Mouse (Mus musculus) heart, embryonic 15.5 days (tissue): ENCODE results near the gene Arhgef2. TPM values are rescaled to one million over a fixed set of nuclear protein-coding genes. Genes with fewer than 3 reads are reported as not detected.
"Not testable (repeated sequence)": the region's sequence is repeated elsewhere in the genome, so short reads cannot be mapped to it uniquely, and the experiment has no call there.

Experiments used
- ATAC-seq: fragments of 200-750 bp; cut with Nextera tagmentation; replicated peaks from 2 replicates; pipeline ENCODE4 v1.8.0; 2017; ENCODE audit warnings: low read depth, moderate TSS enrichment; ENCODE audit not compliant: insufficient number of reproducible peaks, insufficient read depth, low FRiP score
- H3K27ac ChIP-seq: fragments of 300-500 bp; sonication (generic); 2 replicates; pipeline ENCODE4 v1.5.1; 2015; ENCODE audit warnings: mild to moderate bottlenecking, inconsistent platforms
- H3K27me3 ChIP-seq: fragments of 300-500 bp; sonication (generic); 2 replicates; pipeline ENCODE4 v1.6.1; 2015; ENCODE audit warnings: inconsistent platforms
- H3K36me3 ChIP-seq: fragments of 300-500 bp; sonication (generic); 2 replicates; pipeline ENCODE4 v1.6.1; 2015; ENCODE audit warnings: mild to moderate bottlenecking, inconsistent platforms
- H3K4me1 ChIP-seq: fragments of 300-500 bp; sonication (generic); replicated peaks from 2 replicates; pipeline ENCODE4 v1.6.1; 2015; ENCODE audit warnings: inconsistent platforms
- H3K4me2 ChIP-seq: fragments of 300-500 bp; sonication (generic); 2 replicates; pipeline ENCODE4 v1.6.1; 2015; ENCODE audit warnings: inconsistent platforms, mild to moderate bottlenecking, moderate library complexity
- H3K4me3 ChIP-seq: fragments of 300-500 bp; sonication (generic); 2 replicates; pipeline ENCODE4 v1.5.1; 2015; ENCODE audit warnings: mild to moderate bottlenecking, inconsistent platforms
- H3K9ac ChIP-seq: fragments of 300-500 bp; sonication (generic); 2 replicates; pipeline ENCODE4 v1.6.1; 2015; ENCODE audit warnings: mild to moderate bottlenecking, inconsistent platforms
- H3K9me3 ChIP-seq: fragments of 300-500 bp; sonication (generic); replicated peaks from 2 replicates; pipeline ENCODE4 v1.6.1; 2016; ENCODE audit warnings: inconsistent platforms
- WGBS: fragments of 180-500 bp; shearing (Covaris S2); methylation state at CpG from one replicate; pipeline ENCODE4 v1.1.7; 2015; ENCODE audit warnings: mixed read lengths; 5-methylcytosine and 5-hydroxymethylcytosine counted together
- polyA plus RNA-seq: library from polyadenylated mRNA; unstranded; fragments of >200 nt; fragmentation: Nextera tagmentation; extraction: Ambion mirVana; gene quantifications from 2 replicates; pipeline ENCODE4 v1.2.1, GENCODE M21; 2015

Gene Arhgef2
- polyA plus RNA-seq, 1 experiment from 2014 or later = 72.8 TPM

GRCm38 (mm10) chr3:88591044-88591443 is 14.7 kb upstream of the Arhgef2 start:
- Histone ChIP-seq H3K36me3 (peaks cover 26% of the 10 kb centered on the region), H3K27me3 (no peaks in the 10 kb centered on the region), H3K9ac (no peak overlapping the region), H3K4me2 (no peak overlapping the region), H3K27ac (peak overlapping the region; percentile 1; the same call in 1 of the 2 replicates), H3K4me3 (no peak overlapping the region), H3K9me3 (no peaks in the 10 kb centered on the region), H3K4me1 (peaks cover 34% of the 10 kb centered on the region)
- WGBS = 36% methylated on average over 3 of the region's 3 CpGs
- no peak for ATAC-seq

DNA sequence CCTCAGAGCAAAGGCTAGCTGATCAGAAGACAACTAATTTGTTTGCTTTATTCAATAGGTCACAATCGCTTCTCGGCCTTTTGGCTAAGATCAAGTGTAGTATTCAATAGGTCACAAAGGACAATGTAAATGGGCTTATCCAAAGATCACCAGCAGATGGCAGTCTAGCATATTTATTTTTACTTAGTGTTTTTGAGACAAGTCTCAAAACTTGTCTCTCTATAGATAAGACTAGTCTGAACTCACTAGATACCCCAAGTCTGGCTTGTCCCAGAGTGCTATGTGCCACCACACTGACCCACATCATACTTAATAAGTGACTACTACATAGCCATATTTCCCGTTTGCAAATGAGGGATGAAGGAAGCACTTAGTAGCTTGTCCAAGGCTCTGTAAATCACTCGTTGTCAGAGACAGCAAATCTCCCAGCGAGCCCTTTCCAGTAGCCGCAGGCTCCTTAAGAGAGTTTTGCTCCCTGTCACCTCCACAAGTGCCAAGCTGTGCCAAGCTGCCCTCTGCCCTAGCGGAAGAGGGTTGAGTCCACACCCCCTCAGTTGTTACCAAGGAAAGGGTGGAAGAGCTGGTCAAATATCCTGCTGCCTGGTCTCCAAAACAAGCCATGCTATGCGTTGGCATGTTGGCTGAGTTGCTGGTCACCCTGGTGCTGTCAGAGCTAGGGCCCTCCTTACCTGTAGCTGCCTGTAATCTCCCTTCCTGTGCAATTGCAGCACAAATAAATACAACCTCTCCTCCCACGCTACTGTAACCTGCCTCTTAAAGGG is 13.6 kb upstream of the Arhgef2 start:
- Histone ChIP-seq H3K27me3 (no peaks in the 10 kb centered on the region), H3K36me3 (peaks cover 16% of the 10 kb centered on the region), H3K4me2 (peak overlapping the region; percentile 28), H3K4me3 (no peak overlapping the region), H3K9ac (no peak overlapping the region), H3K4me1 (peaks cover 34% of the 10 kb centered on the region), H3K9me3 (no peaks in the 10 kb centered on the region), H3K27ac (peak overlapping the region; percentile 13; the same call in 1 of the 2 replicates)
- no peak for ATAC-seq
- WGBS = 27% methylated on average over 9 of the region's 9 CpGs

GRCm38 (mm10) chr3:88592942-88593576 is 12.7 kb upstream of the Arhgef2 start:
- H3K4me1 ChIP-seq = peaks cover 34% of the 10 kb centered on the region
- peak overlapping the region; percentile 10; the same call in 1 of the 2 replicates for H3K4me2 ChIP-seq
- 0 out of 2 replicates have a peak overlapping the region, but pooled peaks have one; percentile 9 for H3K27ac ChIP-seq
- 0 out of 2 replicates have a peak overlapping the region, but pooled peaks have one; percentile 7 for H3K4me3 ChIP-seq
- WGBS = 66% methylated on average over 10 of the region's 10 CpGs
- H3K36me3 ChIP-seq = peaks cover 7% of the 10 kb centered on the region
- H3K9me3 ChIP-seq = no peaks in the 10 kb centered on the region
- H3K27me3 ChIP-seq = no peaks in the 10 kb centered on the region
- no peak overlapping the region for H3K9ac ChIP-seq
- ATAC-seq = no peak

GRCm38 (mm10) chr3:88593893-88594580 is 11.7 kb upstream of the Arhgef2 start:
- 27% methylated on average over 10 of the region's 10 CpGs for WGBS
- Histone ChIP-seq H3K9me3 (no peaks in the 10 kb centered on the region), H3K4me3 (no peak overlapping the region), H3K27me3 (no peaks in the 10 kb centered on the region), H3K36me3 (no peaks in the 10 kb centered on the region; the same call in 1 of the 2 replicates), H3K27ac (no peak overlapping the region), H3K4me2 (no peak overlapping the region), H3K9ac (no peak overlapping the region), H3K4me1 (peaks cover 34% of the 10 kb centered on the region)
- no peak for ATAC-seq

GRCm38 (mm10) chr3:88596547-88596946 is 9.2 kb upstream of the Arhgef2 start:
- H3K27ac ChIP-seq, ATAC-seq, H3K9me3 ChIP-seq, H3K4me3 ChIP-seq, H3K4me2 ChIP-seq, H3K27me3 ChIP-seq, H3K36me3 ChIP-seq, H3K9ac ChIP-seq: not testable (repeated sequence)
- peaks cover 21% of the 10 kb centered on the region for H3K4me1 ChIP-seq
- 79% methylated on average over 4 of the region's 4 CpGs for WGBS

GRCm38 (mm10) chr3:88602466-88602865 is 3.3 kb upstream of the Arhgef2 start:
- Histone ChIP-seq H3K4me1 (peaks cover 9% of the 10 kb centered on the region), H3K27me3 (no peaks in the 10 kb centered on the region), H3K36me3 (no peaks in the 10 kb centered on the region), H3K4me2 (no peak overlapping the region), H3K9ac (no peak overlapping the region), H3K27ac (no peak overlapping the region), H3K4me3 (no peak overlapping the region), H3K9me3 (no peaks in the 10 kb centered on the region)
- no peak for ATAC-seq
- 61% methylated on average over 4 of the region's 4 CpGs for WGBS

DNA sequence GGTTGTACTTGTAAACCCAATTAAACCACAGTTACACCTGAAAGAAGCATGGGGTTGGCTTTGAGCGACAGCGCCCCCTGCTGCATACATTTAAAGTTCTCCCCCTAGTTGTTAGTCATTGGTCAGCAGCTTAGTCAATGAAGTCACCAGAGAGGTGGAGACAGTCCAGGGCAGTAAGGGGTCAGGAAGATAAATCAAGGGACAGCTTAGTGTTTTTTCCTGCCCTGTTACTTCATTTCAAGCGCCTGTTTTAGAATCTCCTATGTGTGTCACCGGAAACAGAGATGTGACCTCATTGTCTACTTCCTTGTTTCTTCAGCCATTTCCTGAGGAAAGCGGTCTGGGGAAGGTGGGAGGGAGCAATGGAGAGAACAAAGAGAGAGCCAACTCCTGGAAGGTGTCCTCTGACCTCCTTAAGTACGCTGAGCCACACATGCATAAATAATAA is 2.0 kb upstream of the Arhgef2 start:
- Histone ChIP-seq H3K4me3 (no peak overlapping the region), H3K9ac (no peak overlapping the region), H3K27me3 (no peaks in the 10 kb centered on the region), H3K4me2 (no peak overlapping the region), H3K9me3 (no peaks in the 10 kb centered on the region), H3K36me3 (no peaks in the 10 kb centered on the region), H3K27ac (peak overlapping the region; percentile 58), H3K4me1 (peaks cover 14% of the 10 kb centered on the region)
- ATAC-seq = peak; percentile 66
- WGBS = 16% methylated on average over 6 of the region's 6 CpGs

GRCm38 (mm10) chr3:88604863-88605262 is 903 bp upstream of the Arhgef2 start:
- H3K27ac ChIP-seq = no peak overlapping the region
- H3K4me2 ChIP-seq = no peak overlapping the region
- H3K4me3 ChIP-seq = no peak overlapping the region
- WGBS = 89% methylated on average over 7 of the region's 7 CpGs
- H3K9me3 ChIP-seq = no peaks in the 10 kb centered on the region
- H3K27me3 ChIP-seq = no peaks in the 10 kb centered on the region
- peaks cover 21% of the 10 kb centered on the region for H3K4me1 ChIP-seq
- H3K36me3 ChIP-seq = no peaks in the 10 kb centered on the region
- no peak for ATAC-seq
- no peak overlapping the region for H3K9ac ChIP-seq

GRCm38 (mm10) chr3:88607065-88607757 is 1.4 kb downstream of the Arhgef2 start:
- Histone ChIP-seq H3K36me3 (no peaks in the 10 kb centered on the region), H3K4me1 (peaks cover 21% of the 10 kb centered on the region), H3K4me2 (peak overlapping the region; percentile 70), H3K4me3 (peak overlapping the region; percentile 41), H3K27me3 (no peaks in the 10 kb centered on the region), H3K9me3 (no peaks in the 10 kb centered on the region), H3K9ac (peak overlapping the region; percentile 14; the same call in 1 of the 2 replicates), H3K27ac (0 out of 2 replicates have a peak overlapping the region, but pooled peaks have one; percentile 18)
- ATAC-seq = peak; percentile 79
- WGBS = under 1% methylated on average over 20 of the region's 20 CpGs

- 25% methylated on average over 10 of the region's 10 CpGs for WGBS
- Histone ChIP-seq H3K36me3 (no peaks in the 10 kb centered on the region), H3K4me1 (peaks cover 21% of the 10 kb centered on the region), H3K27ac (no peak overlapping the region), H3K4me2 (peak overlapping the region; percentile 70), H3K27me3 (no peaks in the 10 kb centered on the region), H3K4me3 (peak overlapping the region; percentile 41), H3K9ac (peak overlapping the region; percentile 13; the same call in 1 of the 2 replicates), H3K9me3 (no peaks in the 10 kb centered on the region)
- 0 out of 2 replicates have a peak, but pooled peaks have one; percentile 3 for ATAC-seq
These were observed 2.0 kb downstream of the Arhgef2 start for GRCm38 (mm10) chr3:88607758-88608138.
